Mouse (Mus musculus): Measurements from ENCODE around the gene Zfp672. TPM values are rescaled to one million over a fixed set of nuclear protein-coding genes. Genes with fewer than 3 reads are reported as not detected.

The Zfp672 gene
- polyA plus RNA-seq (2012; rRNA removed) = 41.2 and 41.8 TPM in 2 replicates

DNA sequence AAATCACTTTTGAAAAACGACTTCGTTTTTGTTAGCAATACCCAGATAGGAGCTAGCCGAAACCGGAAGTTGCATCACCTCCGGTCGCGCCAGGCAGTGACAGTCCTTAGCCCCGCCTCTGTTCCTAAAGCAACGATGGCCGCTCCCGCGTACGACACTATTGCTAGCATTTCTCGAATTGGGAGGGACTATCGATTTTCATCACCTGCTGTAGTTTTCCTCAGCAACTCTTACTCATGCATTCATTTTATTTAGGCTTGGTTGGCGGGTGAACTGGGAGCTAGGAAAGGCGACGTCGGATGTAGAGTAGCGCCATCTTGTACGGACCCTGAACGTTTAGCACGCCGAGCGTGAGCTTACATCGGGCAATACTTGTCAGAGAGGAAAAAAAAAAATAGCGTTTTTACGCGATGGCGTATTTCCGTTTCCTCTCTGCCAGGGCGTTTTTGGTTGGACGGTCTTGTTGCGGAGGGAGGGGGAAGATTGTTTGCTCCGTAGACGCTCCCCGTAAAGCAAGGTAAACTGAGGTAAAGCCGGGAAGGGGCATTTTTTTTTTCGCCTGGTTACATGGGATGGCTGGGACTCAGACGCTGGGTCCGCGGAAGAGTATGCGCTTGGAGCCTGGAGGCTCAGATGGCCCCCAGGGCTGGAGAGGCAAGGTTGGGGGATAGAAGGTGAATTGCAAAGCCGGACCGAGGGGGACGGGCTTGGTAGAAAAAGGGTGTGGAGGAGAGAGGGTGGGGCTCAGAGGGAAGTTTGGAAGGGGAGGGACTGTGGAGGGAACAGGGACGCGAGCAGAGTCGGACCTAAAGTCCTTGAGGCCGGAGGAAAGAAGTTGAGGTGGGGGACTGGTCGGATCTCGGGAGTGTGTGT lies at the start of gene Zfp672, which contains the start of gene Sh3bp5l:
Gene Zfp672 (minus strand): TSS at position 64 of the 873 bp plus-strand sequence.
Gene Sh3bp5l (plus strand): TSS at position 449 of the 873 bp plus-strand sequence.

GRCm38 (mm10) chr11:58378763-58379278 lies 48.7 kb upstream of the Zfp672 start, which contains the start of gene Lypd8:
Lypd8 (plus strand) TSS chr11:58379043.

GRCm38 (mm10) chr11:58306860-58307308 lies 23.3 kb downstream of the Zfp672 start, which contains the start of gene Zfp692:
Zfp692 (plus strand) TSS chr11:58307069.

GRCm38 (mm10) chr11:58274572-58274971 lies 55.6 kb downstream of the Zfp672 start, which contains the start of gene 4930438A08Rik:
4930438A08Rik (plus strand) TSS chr11:58274799.

Other genes starting within 250 kb of the Zfp672 start
- not detected in 2 replicates for gene Gm12248, start 237.2 kb downstream of the Zfp672 start, polyA plus RNA-seq (2012; rRNA removed)
- gene Cnot8, start 226.2 kb downstream of the Zfp672 start, polyA plus RNA-seq (2012; rRNA removed) = 112 TPM in 2 replicates
- gene Gemin5, start 161.8 kb downstream of the Zfp672 start, polyA plus RNA-seq (2012; rRNA removed) = 11.4 and 11.6 TPM in 2 replicates
- gene Mrpl22, start 158.7 kb downstream of the Zfp672 start, polyA plus RNA-seq (2012; rRNA removed) = 67.6 and 75.1 TPM in 2 replicates
- gene Igtp, start 130.8 kb downstream of the Zfp672 start, polyA plus RNA-seq (2012; rRNA removed) = 2.1 and 2.8 TPM in 2 replicates
- gene Irgm2, start 130.7 kb downstream of the Zfp672 start, polyA plus RNA-seq (2012; rRNA removed) = 1.6 and 2.5 TPM in 2 replicates
- 0.04 and 0.08 TPM in 2 replicates for gene 4930438A08Rik, start 55.5 kb downstream of the Zfp672 start, polyA plus RNA-seq (2012; rRNA removed)
- gene Zfp692, start 23.3 kb downstream of the Zfp672 start, polyA plus RNA-seq (2012; rRNA removed) = 67.7 and 68.3 TPM in 2 replicates
- 40.1 and 41.6 TPM in 2 replicates for gene Sh3bp5l, start 385 bp upstream of the Zfp672 start, polyA plus RNA-seq (2012; rRNA removed)
- gene Lypd8, start 48.7 kb upstream of the Zfp672 start, polyA plus RNA-seq (2012; rRNA removed) = 0.08 and 0.17 TPM in 2 replicates
- gene 1810065E05Rik, start 90.8 kb upstream of the Zfp672 start, polyA plus RNA-seq (2012; rRNA removed) = not detected in 2 replicates
- not detected in 2 replicates for gene Gm12253, start 102.2 kb upstream of the Zfp672 start, polyA plus RNA-seq (2012; rRNA removed)
- not detected in 2 replicates for gene Lypd9, start 122.6 kb upstream of the Zfp672 start, polyA plus RNA-seq (2012; rRNA removed)
- not detected in 2 replicates for gene Olfr30, start 131.9 kb upstream of the Zfp672 start, polyA plus RNA-seq (2012; rRNA removed)
- gene Olfr332, start 162.2 kb upstream of the Zfp672 start, polyA plus RNA-seq (2012; rRNA removed) = 0.03 TPM in 1 of 2 replicates, not detected in the other
- gene Olfr331, start 172.2 kb upstream of the Zfp672 start, polyA plus RNA-seq (2012; rRNA removed) = not detected in 2 replicates
- 0.03 and 0.06 TPM in 2 replicates for gene Olfr330, start 204.5 kb upstream of the Zfp672 start, polyA plus RNA-seq (2012; rRNA removed)
- gene Olfr329-ps, start 216.1 kb upstream of the Zfp672 start, polyA plus RNA-seq (2012; rRNA removed) = not detected in 2 replicates
- 0.03 TPM in 1 of 2 replicates, not detected in the other for gene Olfr328, start 225.3 kb upstream of the Zfp672 start, polyA plus RNA-seq (2012; rRNA removed)
- gene Olfr224, start 240.2 kb upstream of the Zfp672 start, polyA plus RNA-seq (2012; rRNA removed) = not detected in 2 replicates
- not detected in 2 replicates for gene Olfr325, start 247.4 kb upstream of the Zfp672 start, polyA plus RNA-seq (2012; rRNA removed)

Measured in central nervous system, embryonic 18 days (tissue).